ENCODE assay signal across 11 mouse cellular contexts in genomic region chr5:112393741-112394414, GRCm38 (mm10). TPM values are rescaled to one million over a fixed set of nuclear protein-coding genes. Genes with fewer than 3 reads are reported as not detected.
DNase-seq lines count a peak whose midpoint lies in the region; ATAC-seq and TF ChIP-seq lines count a peak whose summit lies in the region.
"Had no signal": no experiment of that assay in that cellular context is flagged by ENCODE, and none has a peak within 500 bp of the region (broad histone marks: within the 10 kb centered on the region; RNA-seq: fewer than 3 reads in every experiment).

No protein-coding gene starts in this region.

- DNase-seq in heart, postnatal 36 days: no peak
- DNase-seq in embryo, embryonic 11 days: peak; percentile 28
- no peak for DNase-seq in midbrain, postnatal 0 days (ENCODE audit: low spot score)
- DNase-seq in kidney, adult 18-20 months: no peak
- DNase-seq in urinary bladder, postnatal 25 days (ENCODE audit: low spot score): no peak
- no peak for DNase-seq in ovary, postnatal 36 days (ENCODE audit: low spot score)
- DNase-seq: thymus, postnatal 25 days had no signal

- no peaks in the 10 kb centered on the region for H3K36me3 ChIP-seq in heart, embryonic 16.5 days (ENCODE audit: control insufficient read depth, insufficient read depth)
- H3K36me3 ChIP-seq in hindbrain, embryonic 13.5 days: peaks cover 31% of the 10 kb centered on the region
- peaks cover 11% of the 10 kb centered on the region; the same call in 1 of the 2 replicates for H3K36me3 ChIP-seq in midbrain, postnatal 0 days (ENCODE audit: insufficient read depth, low read length)

- H3K4me2 ChIP-seq in heart, embryonic 16.5 days (ENCODE audit: low read depth, low read length): peak overlapping the region; percentile 83; the same call in 1 of the 2 replicates
- H3K4me2 ChIP-seq in hindbrain, embryonic 13.5 days: peak overlapping the region; percentile 84
- peak overlapping the region; percentile 67 for H3K4me2 ChIP-seq in midbrain, postnatal 0 days (ENCODE audit: low read depth, low read length, poor library complexity, severe bottlenecking)

- no peaks in the 10 kb centered on the region for H3K9me3 ChIP-seq in heart, embryonic 16.5 days (replicated peaks; ENCODE audit: control insufficient read depth, low read length)
- no peaks in the 10 kb centered on the region for H3K9me3 ChIP-seq in hindbrain, embryonic 13.5 days
- no peaks in the 10 kb centered on the region for H3K9me3 ChIP-seq in midbrain, postnatal 0 days (ENCODE audit: low read length)

- H3K27me3 ChIP-seq in heart, embryonic 16.5 days (ENCODE audit: control insufficient read depth, insufficient read depth, low read length): peaks cover 57% of the 10 kb centered on the region
- H3K27me3 ChIP-seq in hindbrain, embryonic 13.5 days: 0 out of 2 replicates have a peak, but pooled peaks cover 7% of the 10 kb centered on the region
- no peaks in the 10 kb centered on the region for H3K27me3 ChIP-seq in midbrain, postnatal 0 days (ENCODE audit: insufficient read depth, low read length)

- WGBS in heart, embryonic 16.5 days: 9% methylated on average over 18 of the region's 18 CpGs
- 11% methylated on average over 18 of the region's 18 CpGs for WGBS in hindbrain, embryonic 13.5 days
- 7% methylated on average over 17 of the region's 18 CpGs for WGBS in midbrain, postnatal 0 days

- no peak overlapping the region for H3K27ac ChIP-seq in heart, embryonic 16.5 days (ENCODE audit: low read length)
- peak overlapping the region; percentile 92 for H3K27ac ChIP-seq in hindbrain, embryonic 13.5 days
- H3K27ac ChIP-seq in midbrain, postnatal 0 days (ENCODE audit: low read depth, low read length): no peak overlapping the region

- peak overlapping the region; percentile 62 for H3K4me3 ChIP-seq in heart, embryonic 16.5 days (ENCODE audit: low read length)
- H3K4me3 ChIP-seq in hindbrain, embryonic 13.5 days: peak overlapping the region; percentile 73
- H3K4me3 ChIP-seq in midbrain, postnatal 0 days (ENCODE audit: low read depth, low read length): peak overlapping the region; percentile 60
- H3K4me3 ChIP-seq: erythroblast, embryonic 14.5 days had no signal

- H3K4me1 ChIP-seq in heart, embryonic 16.5 days (ENCODE audit: control insufficient read depth, insufficient read depth, low read length): peaks cover 6% of the 10 kb centered on the region; the same call in 1 of the 2 replicates
- peaks cover 66% of the 10 kb centered on the region for H3K4me1 ChIP-seq in hindbrain, embryonic 13.5 days (replicated peaks)
- H3K4me1 ChIP-seq in midbrain, postnatal 0 days (ENCODE audit: insufficient read depth, low read length): peaks cover 15% of the 10 kb centered on the region

- intact Hi-C loops in heart, postnatal 36 days (cut with DNase I): no loop called here

- no peak for ATAC-seq in heart, embryonic 16.5 days (replicated peaks; ENCODE audit: extremely low read depth, insufficient read depth, low FRiP score)
- ATAC-seq in hindbrain, embryonic 13.5 days (ENCODE audit: low FRiP score): peak; percentile 59
- peak; percentile 12 for ATAC-seq in midbrain, postnatal 0 days (ENCODE audit: low FRiP score)

- no peak overlapping the region for H3K9ac ChIP-seq in heart, embryonic 16.5 days (ENCODE audit: low read length)
- peak overlapping the region; percentile 86 for H3K9ac ChIP-seq in hindbrain, embryonic 13.5 days
- H3K9ac ChIP-seq in midbrain, postnatal 0 days (replicated peaks; ENCODE audit: low read length, poor library complexity, severe bottlenecking): peak overlapping the region; percentile 69

- TF ChIP-seq CTCF in midbrain, postnatal 0 days (IDR thresholded peaks at IDR 0.05): no peak

RNA-seq across cellular contexts. Expression of gene Asphd2, which starts 0.8 kb away (rescaled TPM):
- 0.67 and 0.94 TPM in 2 replicates for polyA plus RNA-seq in heart, embryonic 16.5 days (2015; fragmentation: Nextera tagmentation; extraction: Ambion mirVana)
- total RNA-seq in heart, postnatal 36 days (2021): under 1 TPM; 0.49 to 0.92 TPM
- 35.5 and 37.7 TPM in 2 replicates for polyA plus RNA-seq in hindbrain, embryonic 13.5 days (2015; fragmentation: Nextera tagmentation; extraction: Ambion mirVana)
- 167 and 192 TPM in 2 replicates for total RNA-seq in midbrain, postnatal 0 days (2014; rRNA removed)
- polyA plus RNA-seq in midbrain, postnatal 0 days (2015; fragmentation: Nextera tagmentation; extraction: Ambion mirVana): 153 and 162 TPM in 2 replicates
- polyA plus RNA-seq: erythroblast, embryonic 14.5 days had no signal

RNA-seq across cellular contexts. Expression of gene Gm6583, which starts 38.0 kb away (rescaled TPM):
- polyA plus RNA-seq in heart, embryonic 16.5 days (2015; fragmentation: Nextera tagmentation; extraction: Ambion mirVana): 0.06 and 0.16 TPM in 2 replicates
- total RNA-seq in heart, postnatal 36 days (2021): under 1 TPM in 1 of 2 experiments, not detected in 1; 0.17 TPM
- 0.17 and 0.34 TPM in 2 replicates for polyA plus RNA-seq in hindbrain, embryonic 13.5 days (2015; fragmentation: Nextera tagmentation; extraction: Ambion mirVana)
- total RNA-seq in midbrain, postnatal 0 days (2014; rRNA removed): not detected in 2 replicates
- 0.12 TPM in 1 of 2 replicates, not detected in the other for polyA plus RNA-seq in midbrain, postnatal 0 days (2015; fragmentation: Nextera tagmentation; extraction: Ambion mirVana)

RNA-seq across cellular contexts. Expression of gene Hps4, which starts 51.0 kb away (rescaled TPM):
- 18.9 and 19.7 TPM in 2 replicates for polyA plus RNA-seq in heart, embryonic 16.5 days (2015; fragmentation: Nextera tagmentation; extraction: Ambion mirVana)
- total RNA-seq in heart, postnatal 36 days (2021): 10 to 100 TPM; 12.4 to 12.5 TPM
- 40.3 and 43.2 TPM in 2 replicates for polyA plus RNA-seq in hindbrain, embryonic 13.5 days (2015; fragmentation: Nextera tagmentation; extraction: Ambion mirVana)
- total RNA-seq in midbrain, postnatal 0 days (2014; rRNA removed): 34.9 and 41.1 TPM in 2 replicates
- polyA plus RNA-seq in midbrain, postnatal 0 days (2015; fragmentation: Nextera tagmentation; extraction: Ambion mirVana): 36.1 and 36.4 TPM in 2 replicates

RNA-seq across cellular contexts. Expression of gene Srrd, which starts 51.0 kb away (rescaled TPM):
- 23.5 and 24.7 TPM in 2 replicates for polyA plus RNA-seq in heart, embryonic 16.5 days (2015; fragmentation: Nextera tagmentation; extraction: Ambion mirVana)
- total RNA-seq in heart, postnatal 36 days (2021): 1 to 10 TPM; 6.5 to 7.0 TPM
- 53.6 and 60.2 TPM in 2 replicates for polyA plus RNA-seq in hindbrain, embryonic 13.5 days (2015; fragmentation: Nextera tagmentation; extraction: Ambion mirVana)
- total RNA-seq in midbrain, postnatal 0 days (2014; rRNA removed): 60.5 and 69.6 TPM in 2 replicates
- 49.0 and 59.3 TPM in 2 replicates for polyA plus RNA-seq in midbrain, postnatal 0 days (2015; fragmentation: Nextera tagmentation; extraction: Ambion mirVana)

RNA-seq across cellular contexts. Expression of gene Gm6588, which starts 55.3 kb away (rescaled TPM):
- polyA plus RNA-seq in heart, embryonic 16.5 days (2015; fragmentation: Nextera tagmentation; extraction: Ambion mirVana): not detected in 2 replicates
- total RNA-seq in heart, postnatal 36 days (2021): not detected
- polyA plus RNA-seq in hindbrain, embryonic 13.5 days (2015; fragmentation: Nextera tagmentation; extraction: Ambion mirVana): 0.78 and 1.2 TPM in 2 replicates
- not detected in 2 replicates for total RNA-seq in midbrain, postnatal 0 days (2014; rRNA removed)
- polyA plus RNA-seq in midbrain, postnatal 0 days (2015; fragmentation: Nextera tagmentation; extraction: Ambion mirVana): 0.29 and 0.39 TPM in 2 replicates
- total RNA-seq: MEL had no signal
- polyA plus RNA-seq: erythroblast, embryonic 14.5 days had no signal

Comparison
In these comparisons a context has a peak if more than half of its experiments do, and no peak if none do; other contexts are left out.
1. RNA of gene Asphd2, which starts 0.8 kb away (polyA plus RNA-seq): 153 to 162 TPM in midbrain, postnatal 0 days and 35.5 to 37.7 TPM in hindbrain, embryonic 13.5 days; 0.67 to 0.94 TPM in heart, embryonic 16.5 days; every median in the first group is over 10 times any median in the second.
2. Peak in every context shown above with its lines, with median percentiles within 50 percentile points of each other: H3K4me2 ChIP-seq and H3K4me3 ChIP-seq.